Mouse (Mus musculus) ES-E14 (cell line): Measurements from ENCODE around the gene Rbm6.

Experiments
- CHD2 ChIP-seq: IDR thresholded peaks from 2 replicates; pipeline ENCODE4 v1.6.1; 2014; ENCODE audit warnings: mild to moderate bottlenecking, low read depth, low read length, inconsistent platforms
- MAFK ChIP-seq: IDR thresholded peaks from 2 replicates; pipeline ENCODE4 v1.6.1; 2014; ENCODE audit warnings: mild to moderate bottlenecking, low read depth, low read length, inconsistent platforms; ENCODE audit not compliant: insufficient read depth
- ZC3H11A ChIP-seq: IDR thresholded peaks from 2 replicates; pipeline ENCODE4 v1.6.1; 2012; ENCODE audit warnings: low read depth, mild to moderate bottlenecking, inconsistent platforms, low read length, borderline replicate concordance

DNA sequence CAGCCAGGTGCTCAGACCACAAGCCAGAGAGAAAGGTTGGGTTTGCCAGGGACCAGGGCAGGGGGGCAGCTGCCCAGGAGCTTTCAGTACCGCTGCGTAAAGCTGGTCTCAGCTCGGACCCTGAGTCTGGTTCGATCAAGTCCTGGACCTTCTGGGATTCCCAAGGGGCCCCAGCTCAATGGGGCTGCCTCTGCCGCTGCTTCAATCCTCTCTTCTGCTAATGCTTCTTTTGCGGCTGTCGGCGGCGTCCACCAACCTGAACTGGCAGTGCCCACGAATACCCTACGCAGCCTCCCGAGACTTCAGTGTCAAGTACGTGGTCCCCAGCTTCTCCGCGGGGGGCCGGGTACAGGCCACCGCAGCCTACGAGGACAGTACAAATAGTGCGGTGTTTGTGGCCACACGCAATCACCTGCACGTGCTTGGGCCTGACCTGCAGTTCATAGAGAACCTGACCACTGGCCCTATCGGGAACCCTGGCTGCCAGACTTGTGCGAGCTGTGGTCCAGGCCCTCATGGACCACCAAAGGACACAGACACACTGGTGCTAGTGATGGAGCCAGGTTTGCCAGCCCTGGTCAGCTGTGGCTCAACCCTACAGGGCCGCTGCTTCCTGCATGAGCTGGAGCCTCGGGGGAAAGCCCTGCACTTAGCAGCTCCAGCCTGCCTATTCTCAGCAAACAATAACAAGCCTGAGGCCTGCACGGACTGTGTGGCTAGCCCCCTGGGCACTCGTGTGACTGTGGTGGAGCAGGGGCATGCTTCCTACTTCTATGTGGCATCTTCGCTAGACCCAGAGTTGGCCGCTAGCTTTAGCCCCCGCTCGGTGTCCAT lies 34.1 kb upstream of the Rbm6 start:
- TF ChIP-seq ZC3H11A (no peak), CHD2 (no peak), MAFK (no peak)
